Mouse (Mus musculus): ENCODE measurements at regions not wholly inside any gene's neighbourhood (a gene's known extent, or its start where the extent isn't known, plus 50 kb on each side); places are given as distances from the start of the nearest gene placed in this dataset.

- Histone ChIP-seq H3K27me3 (ENCODE audit: insufficient read depth, low read length) (no peaks in the 10 kb centered on the region), H3K4me1 (replicated peaks; ENCODE audit: insufficient read depth, low read length) (no peaks in the 10 kb centered on the region), H3K9ac (ENCODE audit: low read depth, low read length) (no peak overlapping the region), H3K4me2 (ENCODE audit: low read length) (no peak overlapping the region), H3K9me3 (replicated peaks; ENCODE audit: low read length) (no peaks in the 10 kb centered on the region), H3K27ac (no peak overlapping the region), H3K36me3 (ENCODE audit: insufficient read depth, low read length) (no peaks in the 10 kb centered on the region), H3K4me3 (replicated peaks; ENCODE audit: low read depth, low read length) (no peak overlapping the region)
- ATAC-seq (replicated peaks; ENCODE audit: low FRiP score, low read depth) (no peak), DNase-seq (ENCODE audit: low spot score) (no peak)
- no peak for TF ChIP-seq CTCF (IDR thresholded peaks at IDR 0.05; ENCODE audit: low read depth)
- 71% methylated on average over 5 of the region's 5 CpGs for WGBS
Observed at GRCm38 (mm10) chr3:143001952-143002351, 120.1 kb upstream of the Pkn2 start.

- Histone ChIP-seq H3K4me1 (replicated peaks; ENCODE audit: insufficient read depth, low read length) (no peaks in the 10 kb centered on the region), H3K27me3 (ENCODE audit: insufficient read depth, low read length) (no peaks in the 10 kb centered on the region), H3K27ac (no peak overlapping the region), H3K4me2 (ENCODE audit: low read length) (no peak overlapping the region), H3K9me3 (replicated peaks; ENCODE audit: low read length) (no peaks in the 10 kb centered on the region), H3K4me3 (replicated peaks; ENCODE audit: low read depth, low read length) (no peak overlapping the region), H3K9ac (ENCODE audit: low read depth, low read length) (no peak overlapping the region), H3K36me3 (ENCODE audit: insufficient read depth, low read length) (no peaks in the 10 kb centered on the region)
- no peak for ATAC-seq (replicated peaks; ENCODE audit: low FRiP score, low read depth)
- WGBS: 49% methylated on average over 3 of the region's 3 CpGs
- peak; percentile 39 for DNase-seq (ENCODE audit: low spot score)
- peak; percentile 56 for TF ChIP-seq CTCF (IDR thresholded peaks at IDR 0.05; ENCODE audit: low read depth)
Observed at GRCm38 (mm10) chr3:142995981-142996743, 114.4 kb upstream of the Pkn2 start.

GRCm38 (mm10) chr3:142984547-142984946 is 102.7 kb upstream of the Pkn2 start:
- WGBS: 87% methylated on average over 5 of the region's 5 CpGs
- H3K9me3 ChIP-seq (replicated peaks; ENCODE audit: low read length): no peaks in the 10 kb centered on the region
- no peak overlapping the region for H3K4me3 ChIP-seq (replicated peaks; ENCODE audit: low read depth, low read length)
- H3K36me3 ChIP-seq (ENCODE audit: insufficient read depth, low read length): no peaks in the 10 kb centered on the region
- DNase-seq (ENCODE audit: low spot score) (no peak), ATAC-seq (replicated peaks; ENCODE audit: low FRiP score, low read depth) (no peak)
- no peaks in the 10 kb centered on the region for H3K27me3 ChIP-seq (ENCODE audit: insufficient read depth, low read length)
- H3K4me1 ChIP-seq (replicated peaks; ENCODE audit: insufficient read depth, low read length): no peaks in the 10 kb centered on the region
- H3K4me2 ChIP-seq (ENCODE audit: low read length): no peak overlapping the region
- no peak for TF ChIP-seq CTCF (IDR thresholded peaks at IDR 0.05; ENCODE audit: low read depth)
- H3K27ac ChIP-seq: no peak overlapping the region
- H3K9ac ChIP-seq (ENCODE audit: low read depth, low read length): no peak overlapping the region

- ATAC-seq (replicated peaks; ENCODE audit: low FRiP score, low read depth) (no peak), DNase-seq (ENCODE audit: low spot score) (no peak)
- TF ChIP-seq CTCF (IDR thresholded peaks at IDR 0.05; ENCODE audit: low read depth): no peak
- H3K4me3 ChIP-seq (replicated peaks; ENCODE audit: low read depth, low read length): no peak overlapping the region
- no peaks in the 10 kb centered on the region for H3K36me3 ChIP-seq (ENCODE audit: insufficient read depth, low read length)
- H3K9me3 ChIP-seq (replicated peaks; ENCODE audit: low read length): no peaks in the 10 kb centered on the region
- H3K9ac ChIP-seq (ENCODE audit: low read depth, low read length): no peak overlapping the region
- no peak overlapping the region for H3K27ac ChIP-seq
- no peaks in the 10 kb centered on the region for H3K4me1 ChIP-seq (replicated peaks; ENCODE audit: insufficient read depth, low read length)
- H3K4me2 ChIP-seq (ENCODE audit: low read length): no peak overlapping the region
- WGBS: 92% methylated on average over 3 of the region's 3 CpGs
- H3K27me3 ChIP-seq (ENCODE audit: insufficient read depth, low read length): no peaks in the 10 kb centered on the region
Observed at GRCm38 (mm10) chr3:142981221-142981620, 99.4 kb upstream of the Pkn2 start.

- Histone ChIP-seq H3K4me1 (replicated peaks; ENCODE audit: insufficient read depth, low read length) (no peaks in the 10 kb centered on the region), H3K36me3 (ENCODE audit: insufficient read depth, low read length) (no peaks in the 10 kb centered on the region), H3K27ac (no peak overlapping the region), H3K9me3 (replicated peaks; ENCODE audit: low read length) (no peaks in the 10 kb centered on the region), H3K9ac (ENCODE audit: low read depth, low read length) (no peak overlapping the region), H3K27me3 (ENCODE audit: insufficient read depth, low read length) (no peaks in the 10 kb centered on the region), H3K4me3 (replicated peaks; ENCODE audit: low read depth, low read length) (no peak overlapping the region), H3K4me2 (ENCODE audit: low read length) (no peak overlapping the region)
- DNase-seq (ENCODE audit: low spot score) (peak; percentile 45), ATAC-seq (replicated peaks; ENCODE audit: low FRiP score, low read depth) (no peak)
- TF ChIP-seq CTCF (IDR thresholded peaks at IDR 0.05; ENCODE audit: low read depth): no peak
- 10% methylated on average over 4 of the region's 4 CpGs for WGBS
Observed at GRCm38 (mm10) chr3:142979161-142979560, 97.4 kb upstream of the Pkn2 start.

- no peak for TF ChIP-seq CTCF (IDR thresholded peaks at IDR 0.05; ENCODE audit: low read depth)
- Histone ChIP-seq H3K9ac (ENCODE audit: low read depth, low read length) (no peak overlapping the region), H3K4me1 (replicated peaks; ENCODE audit: insufficient read depth, low read length) (no peaks in the 10 kb centered on the region), H3K36me3 (ENCODE audit: insufficient read depth, low read length) (no peaks in the 10 kb centered on the region), H3K27me3 (ENCODE audit: insufficient read depth, low read length) (no peaks in the 10 kb centered on the region), H3K27ac (no peak overlapping the region), H3K9me3 (replicated peaks; ENCODE audit: low read length) (no peaks in the 10 kb centered on the region), H3K4me3 (replicated peaks; ENCODE audit: low read depth, low read length) (no peak overlapping the region), H3K4me2 (ENCODE audit: low read length) (no peak overlapping the region)
- no peak for ATAC-seq (replicated peaks; ENCODE audit: low FRiP score, low read depth)
- no peak for DNase-seq (ENCODE audit: low spot score)
- 91% methylated on average over 7 of the region's 7 CpGs for WGBS
Observed at GRCm38 (mm10) chr3:142976519-142977394, 95.0 kb upstream of the Pkn2 start.
